Mouse (Mus musculus): ENCODE data around the gene Cxcl3.

DNA sequence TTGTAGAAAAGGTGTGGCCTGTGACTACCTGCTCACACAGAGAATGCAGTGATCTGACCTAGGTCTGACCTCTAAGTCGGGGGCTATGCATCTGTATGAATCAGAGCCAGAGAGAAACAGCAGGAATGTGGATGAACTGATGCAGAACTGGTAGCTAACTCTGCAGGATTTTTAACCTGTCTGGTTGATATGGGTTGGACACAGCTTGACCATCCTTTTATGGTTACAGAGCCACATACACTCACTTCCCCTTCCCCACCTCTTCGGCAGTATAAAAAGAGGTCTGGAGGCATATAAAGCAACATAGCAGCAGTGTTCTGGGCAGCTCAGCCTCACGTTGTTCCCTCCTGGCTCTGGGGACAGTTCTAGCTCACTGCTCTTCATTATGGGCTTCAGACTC lies 17.7 kb upstream of the Cxcl3 start, which contains the start of gene Ppbp:
- TF ChIP-seq POLR2A (IDR thresholded peaks at IDR 0.05; ENCODE audit: insufficient read depth, low read depth, low read length) = no peak
- no peak for TF ChIP-seq CTCF (IDR thresholded peaks at IDR 0.05; ENCODE audit: insufficient read depth, low read depth, low read length)

Measured in olfactory bulb, adult 2 months (tissue).